Mouse (Mus musculus): Measurements from ENCODE around the gene Tmem81. TPM values are rescaled to one million over a fixed set of nuclear protein-coding genes. Genes with fewer than 3 reads are reported as not detected.

Gene Tmem81
- total and polyA plus RNA-seq, 2 experiments: 1.5 to 1.8 TPM

GRCm38 (mm10) chr1:132481619-132482018, 24.4 kb upstream of the Tmem81 start:
- Histone ChIP-seq H3K79me2 (ENCODE audit: control insufficient read depth, insufficient read depth, low read length) (peaks cover 26% of the 10 kb centered on the region), H3K4me1 (ENCODE audit: control insufficient read depth, insufficient read depth, low read length) (peaks cover 8% of the 10 kb centered on the region), H3K36me3 (ENCODE audit: control insufficient read depth, insufficient read depth, low read length) (peaks cover 9% of the 10 kb centered on the region), H3K27me3 (ENCODE audit: control insufficient read depth, insufficient read depth, low read length) (no peaks in the 10 kb centered on the region), H3K9ac (ENCODE audit: low read depth, low read length) (no peak overlapping the region), H3K4me3 (ENCODE audit: insufficient read depth, low read depth, low read length) (no peak overlapping the region), H3K27ac (replicated peaks; ENCODE audit: insufficient read depth, low read depth, low read length) (no peak overlapping the region)
- DNase-seq (ENCODE audit: extremely low read depth, low read depth, low spot score): no peak
- WGBS: 98% methylated on average over 2 of the region's 2 CpGs
- TF ChIP-seq CTCF (IDR thresholded peaks at IDR 0.05; ENCODE audit: low read depth, low read length) (no peak), POLR2A (IDR thresholded peaks at IDR 0.05; ENCODE audit: extremely low read depth, insufficient read depth, low read length) (no peak)

DNA sequence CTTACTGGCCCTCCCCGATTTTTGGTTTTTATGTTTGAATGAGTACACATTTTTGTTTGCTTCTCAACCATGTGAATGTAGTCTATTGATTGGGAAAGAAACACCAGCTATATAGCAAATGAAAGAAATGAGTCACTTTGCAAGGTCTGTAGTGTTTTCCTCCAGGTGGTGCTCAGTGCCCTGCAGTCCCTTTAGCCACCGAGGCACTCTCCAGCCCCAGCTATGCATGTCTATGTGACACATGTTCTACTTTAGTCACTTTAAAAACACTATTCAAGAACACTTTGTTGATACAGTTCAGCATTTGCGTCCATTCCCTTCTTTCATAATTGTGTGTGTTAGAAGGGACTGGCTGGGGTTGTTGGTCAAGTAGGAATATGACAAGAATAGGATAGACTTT, 22.8 kb upstream of the Tmem81 start:
- no peak overlapping the region for H3K9ac ChIP-seq (ENCODE audit: low read depth, low read length)
- no peak overlapping the region for H3K27ac ChIP-seq (replicated peaks; ENCODE audit: insufficient read depth, low read depth, low read length)
- peaks cover 14% of the 10 kb centered on the region for H3K36me3 ChIP-seq (ENCODE audit: control insufficient read depth, insufficient read depth, low read length)
- TF ChIP-seq POLR2A (IDR thresholded peaks at IDR 0.05; ENCODE audit: extremely low read depth, insufficient read depth, low read length): no peak
- TF ChIP-seq CTCF (IDR thresholded peaks at IDR 0.05; ENCODE audit: low read depth, low read length): no peak
- no peak for DNase-seq (ENCODE audit: extremely low read depth, low read depth, low spot score)
- 37% methylated on average over 3 of the region's 3 CpGs for WGBS
- peaks cover 3% of the 10 kb centered on the region; the same call in 1 of the 2 replicates for H3K4me1 ChIP-seq (ENCODE audit: control insufficient read depth, insufficient read depth, low read length)
- no peaks in the 10 kb centered on the region for H3K27me3 ChIP-seq (ENCODE audit: control insufficient read depth, insufficient read depth, low read length)
- no peak overlapping the region for H3K4me3 ChIP-seq (ENCODE audit: insufficient read depth, low read depth, low read length)
- peaks cover 16% of the 10 kb centered on the region; the same call in 1 of the 2 replicates for H3K79me2 ChIP-seq (ENCODE audit: control insufficient read depth, insufficient read depth, low read length)

- Histone ChIP-seq H3K36me3 (ENCODE audit: control insufficient read depth, insufficient read depth, low read length) (peaks cover 17% of the 10 kb centered on the region), H3K4me3 (ENCODE audit: insufficient read depth, low read depth, low read length) (no peak overlapping the region), H3K4me1 (ENCODE audit: control insufficient read depth, insufficient read depth, low read length) (no peaks in the 10 kb centered on the region; the same call in 1 of the 2 replicates), H3K79me2 (ENCODE audit: control insufficient read depth, insufficient read depth, low read length) (peaks cover 13% of the 10 kb centered on the region; the same call in 1 of the 2 replicates), H3K9ac (ENCODE audit: low read depth, low read length) (no peak overlapping the region), H3K27ac (replicated peaks; ENCODE audit: insufficient read depth, low read depth, low read length) (no peak overlapping the region), H3K27me3 (ENCODE audit: control insufficient read depth, insufficient read depth, low read length) (no peaks in the 10 kb centered on the region)
- DNase-seq (ENCODE audit: extremely low read depth, low read depth, low spot score): no peak
- WGBS: 61% methylated on average over 6 of the region's 6 CpGs
- TF ChIP-seq CTCF (IDR thresholded peaks at IDR 0.05; ENCODE audit: low read depth, low read length) (no peak), POLR2A (IDR thresholded peaks at IDR 0.05; ENCODE audit: extremely low read depth, insufficient read depth, low read length) (no peak)
Measured at GRCm38 (mm10) chr1:132483759-132484158, 22.3 kb upstream of the Tmem81 start.

- no peak overlapping the region for H3K27ac ChIP-seq (replicated peaks; ENCODE audit: insufficient read depth, low read depth, low read length)
- WGBS: 92% methylated on average over 2 of the region's 2 CpGs
- no peaks in the 10 kb centered on the region for H3K79me2 ChIP-seq (ENCODE audit: control insufficient read depth, insufficient read depth, low read length)
- H3K36me3 ChIP-seq (ENCODE audit: control insufficient read depth, insufficient read depth, low read length): peaks cover 75% of the 10 kb centered on the region
- TF ChIP-seq CTCF (IDR thresholded peaks at IDR 0.05; ENCODE audit: low read depth, low read length): no peak
- no peak for TF ChIP-seq POLR2A (IDR thresholded peaks at IDR 0.05; ENCODE audit: extremely low read depth, insufficient read depth, low read length)
- H3K27me3 ChIP-seq (ENCODE audit: control insufficient read depth, insufficient read depth, low read length): no peaks in the 10 kb centered on the region
- H3K4me3 ChIP-seq (ENCODE audit: insufficient read depth, low read depth, low read length): no peak overlapping the region
- no peaks in the 10 kb centered on the region for H3K4me1 ChIP-seq (ENCODE audit: control insufficient read depth, insufficient read depth, low read length)
- H3K9ac ChIP-seq (ENCODE audit: low read depth, low read length): no peak overlapping the region
- no peak for DNase-seq (ENCODE audit: extremely low read depth, low read depth, low spot score)
Measured at GRCm38 (mm10) chr1:132500535-132500934, 5.5 kb upstream of the Tmem81 start.

GRCm38 (mm10) chr1:132505155-132505554, 875 bp upstream of the Tmem81 start:
- Histone ChIP-seq H3K4me3 (ENCODE audit: insufficient read depth, low read depth, low read length) (no peak overlapping the region), H3K4me1 (ENCODE audit: control insufficient read depth, insufficient read depth, low read length) (no peaks in the 10 kb centered on the region), H3K9ac (ENCODE audit: low read depth, low read length) (no peak overlapping the region), H3K27me3 (ENCODE audit: control insufficient read depth, insufficient read depth, low read length) (no peaks in the 10 kb centered on the region), H3K79me2 (ENCODE audit: control insufficient read depth, insufficient read depth, low read length) (no peaks in the 10 kb centered on the region), H3K36me3 (ENCODE audit: control insufficient read depth, insufficient read depth, low read length) (peaks cover 56% of the 10 kb centered on the region), H3K27ac (replicated peaks; ENCODE audit: insufficient read depth, low read depth, low read length) (no peak overlapping the region)
- DNase-seq (ENCODE audit: extremely low read depth, low read depth, low spot score): no peak
- no peak for TF ChIP-seq CTCF (IDR thresholded peaks at IDR 0.05; ENCODE audit: low read depth, low read length)
- no peak for TF ChIP-seq POLR2A (IDR thresholded peaks at IDR 0.05; ENCODE audit: extremely low read depth, insufficient read depth, low read length)
- 97% methylated on average over 5 of the region's 5 CpGs for WGBS

GRCm38 (mm10) chr1:132506656-132507055, 626 bp downstream of the Tmem81 start:
- Histone ChIP-seq H3K79me2 (ENCODE audit: control insufficient read depth, insufficient read depth, low read length) (no peaks in the 10 kb centered on the region), H3K27ac (replicated peaks; ENCODE audit: insufficient read depth, low read depth, low read length) (no peak overlapping the region), H3K36me3 (ENCODE audit: control insufficient read depth, insufficient read depth, low read length) (peaks cover 43% of the 10 kb centered on the region), H3K4me3 (ENCODE audit: insufficient read depth, low read depth, low read length) (no peak overlapping the region), H3K4me1 (ENCODE audit: control insufficient read depth, insufficient read depth, low read length) (no peaks in the 10 kb centered on the region), H3K27me3 (ENCODE audit: control insufficient read depth, insufficient read depth, low read length) (no peaks in the 10 kb centered on the region), H3K9ac (ENCODE audit: low read depth, low read length) (no peak overlapping the region)
- no peak for DNase-seq (ENCODE audit: extremely low read depth, low read depth, low spot score)
- WGBS: 92% methylated on average over 7 of the region's 7 CpGs
- TF ChIP-seq POLR2A (IDR thresholded peaks at IDR 0.05; ENCODE audit: extremely low read depth, insufficient read depth, low read length) (no peak), CTCF (IDR thresholded peaks at IDR 0.05; ENCODE audit: low read depth, low read length) (no peak)

Measured in liver, adult 2 months (tissue).